Mouse (Mus musculus) hindbrain, embryonic 16.5 days (tissue): ENCODE measurements around the gene Fbxl17. TPM values are rescaled to one million over a fixed set of nuclear protein-coding genes. Genes with fewer than 3 reads are reported as not detected.

Source experiments
- ATAC-seq: fragments of 200-750 bp; cut with Nextera tagmentation; 2 replicates; pipeline ENCODE4 v1.8.0; 2017; ENCODE audit warnings: moderate TSS enrichment, moderate library complexity
- H3K27ac ChIP-seq: fragments of 300-500 bp; sonication (generic); 2 replicates; pipeline ENCODE4 v1.5.1; 2014; ENCODE audit warnings: low read depth, mild to moderate bottlenecking, control low read depth, low read length, moderate library complexity
- H3K27me3 ChIP-seq: fragments of 300-500 bp; sonication (generic); replicated peaks from 2 replicates; pipeline ENCODE4 v1.6.1; 2014; ENCODE audit warnings: low read length; ENCODE audit not compliant: control insufficient read depth, insufficient read depth
- H3K36me3 ChIP-seq: fragments of 300-500 bp; sonication (generic); 2 replicates; pipeline ENCODE4 v1.6.1; 2014; ENCODE audit warnings: mild to moderate bottlenecking, low read length, moderate library complexity, mixed read lengths; ENCODE audit not compliant: control insufficient read depth, insufficient read depth
- H3K4me1 ChIP-seq: fragments of 300-500 bp; sonication (generic); 2 replicates; pipeline ENCODE4 v1.6.1; 2014; ENCODE audit warnings: low read depth, low read length; ENCODE audit not compliant: control insufficient read depth, insufficient read depth
- H3K4me2 ChIP-seq: fragments of 300-500 bp; sonication (generic); 2 replicates; pipeline ENCODE4 v1.6.1; 2014; ENCODE audit warnings: mild to moderate bottlenecking, low read length, control low read depth, moderate library complexity
- H3K4me3 ChIP-seq: fragments of 300-500 bp; sonication (generic); 2 replicates; pipeline ENCODE4 v1.5.1; 2014; ENCODE audit warnings: mild to moderate bottlenecking, low read length, control low read depth, moderate library complexity
- H3K9ac ChIP-seq: fragments of 300-500 bp; sonication (generic); 2 replicates; pipeline ENCODE4 v1.6.1; 2014; ENCODE audit warnings: low read depth, mild to moderate bottlenecking, control low read depth, low read length, moderate library complexity
- H3K9me3 ChIP-seq: fragments of 300-500 bp; sonication (generic); 2 replicates; pipeline ENCODE4 v1.6.1; 2014; ENCODE audit warnings: mild to moderate bottlenecking, low read length, moderate library complexity; ENCODE audit not compliant: control insufficient read depth
- WGBS: fragments of 180-500 bp; shearing (Covaris S2); extraction: QIAGEN DNeasy Blood & Tissue Kit; methylation state at CpG from one replicate; pipeline ENCODE4 v1.1.7; 2014; 5-methylcytosine and 5-hydroxymethylcytosine counted together
- polyA plus RNA-seq: library from polyadenylated mRNA; unstranded; fragments of >200 nt; fragmentation: Nextera tagmentation; extraction: Ambion mirVana; gene quantifications from 2 replicates; pipeline ENCODE4 v1.2.1, GENCODE M21; 2015

Fbxl17 gene
- polyA plus RNA-seq, 1 experiment from 2014 or later, result 9.5 TPM

DNA sequence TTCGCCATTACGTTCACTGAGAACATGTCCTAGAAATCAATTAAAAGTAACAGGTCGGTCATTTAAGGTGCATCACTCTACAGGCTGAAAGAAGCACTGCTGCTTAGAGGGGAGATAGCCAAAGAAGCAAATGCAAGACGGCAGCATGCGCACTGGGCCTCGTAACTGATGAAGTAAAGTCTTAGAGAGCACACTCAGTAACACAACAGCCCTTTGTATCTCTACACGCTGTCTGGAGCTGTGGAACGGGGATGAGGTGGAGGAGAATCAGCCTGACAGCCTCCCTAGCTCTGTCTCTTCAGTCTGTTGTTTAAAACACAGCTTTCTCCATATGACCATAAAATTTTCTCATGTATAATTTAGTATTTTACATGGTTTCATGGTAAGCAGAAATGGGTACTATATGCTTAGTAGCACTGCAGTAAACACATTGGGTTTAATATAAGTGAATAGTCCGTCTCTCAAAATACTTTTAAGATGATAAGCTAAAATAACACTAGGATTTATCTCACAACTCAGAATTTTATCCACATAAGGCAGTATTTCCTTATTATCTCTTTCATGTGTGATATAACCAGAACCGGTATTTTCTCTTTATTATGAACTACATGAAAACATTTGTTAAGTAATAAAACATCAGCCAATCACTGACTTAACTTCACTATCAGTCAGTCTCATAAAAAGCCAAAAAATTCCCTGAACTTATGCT lies 52.7 kb downstream of the Fbxl17 start:
- Histone ChIP-seq H3K36me3 (no peaks in the 10 kb centered on the region), H3K4me3 (no peak overlapping the region), H3K27ac (no peak overlapping the region), H3K27me3 (no peaks in the 10 kb centered on the region), H3K9me3 (peaks cover 2% of the 10 kb centered on the region; the same call in 1 of the 2 replicates), H3K4me2 (no peak overlapping the region), H3K9ac (no peak overlapping the region), H3K4me1 (peaks cover 4% of the 10 kb centered on the region; the same call in 1 of the 2 replicates)
- no peak for ATAC-seq
- 62% methylated on average over 10 of the region's 10 CpGs for WGBS

DNA sequence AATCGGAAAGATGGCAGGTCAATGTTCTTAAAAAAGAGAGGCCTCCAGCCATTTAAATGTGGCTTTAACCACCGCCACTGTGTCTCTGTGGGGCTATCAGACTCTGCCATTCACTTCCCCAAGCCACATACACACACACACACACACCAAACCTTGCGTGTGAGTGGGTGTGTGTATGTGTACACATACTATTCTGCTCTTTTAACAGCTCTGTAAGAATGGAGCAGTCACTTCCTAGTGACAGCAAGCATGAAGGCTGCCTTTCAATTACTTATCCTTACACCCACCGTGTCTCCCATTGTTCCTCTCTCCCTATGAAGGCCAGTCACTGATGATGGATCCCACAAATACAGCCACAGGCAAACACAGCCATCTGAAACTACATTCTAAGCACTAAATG lies 54.6 kb downstream of the Fbxl17 start:
- H3K4me2 ChIP-seq, result no peak overlapping the region
- H3K27ac ChIP-seq, result no peak overlapping the region

GRCm38 (mm10) chr17:63437424-63437823 lies 62.4 kb downstream of the Fbxl17 start:
- 95% methylated on average over 6 of the region's 6 CpGs for WGBS
- no peak overlapping the region for H3K9ac ChIP-seq
- H3K27me3 ChIP-seq, result no peaks in the 10 kb centered on the region
- H3K4me3 ChIP-seq, result no peak overlapping the region
- H3K4me2 ChIP-seq, result no peak overlapping the region
- ATAC-seq, result no peak
- no peaks in the 10 kb centered on the region for H3K9me3 ChIP-seq
- H3K27ac ChIP-seq, result no peak overlapping the region
- no peaks in the 10 kb centered on the region for H3K36me3 ChIP-seq
- H3K4me1 ChIP-seq, result no peaks in the 10 kb centered on the region

More for the DNA sequence above, 54.6 kb downstream of the Fbxl17 start:
- Histone ChIP-seq H3K4me1 (no peaks in the 10 kb centered on the region), H3K36me3 (no peaks in the 10 kb centered on the region), H3K9me3 (peaks cover 2% of the 10 kb centered on the region; the same call in 1 of the 2 replicates), H3K27me3 (no peaks in the 10 kb centered on the region), H3K9ac (no peak overlapping the region), H3K4me3 (no peak overlapping the region)
- 63% methylated on average over 4 of the region's 4 CpGs for WGBS
- no peak for ATAC-seq

- Histone ChIP-seq H3K27me3 (no peaks in the 10 kb centered on the region), H3K4me1 (no peaks in the 10 kb centered on the region), H3K27ac (no peak overlapping the region), H3K4me3 (no peak overlapping the region), H3K9ac (no peak overlapping the region), H3K4me2 (no peak overlapping the region), H3K36me3 (no peaks in the 10 kb centered on the region), H3K9me3 (no peaks in the 10 kb centered on the region)
- 58% methylated on average over 6 of the region's 6 CpGs for WGBS
- no peak for ATAC-seq
Observed at GRCm38 (mm10) chr17:63434081-63434480, 65.7 kb downstream of the Fbxl17 start.

- Histone ChIP-seq H3K9me3 (no peaks in the 10 kb centered on the region), H3K27ac (no peak overlapping the region), H3K27me3 (no peaks in the 10 kb centered on the region), H3K4me3 (no peak overlapping the region), H3K4me1 (no peaks in the 10 kb centered on the region), H3K4me2 (no peak overlapping the region), H3K36me3 (no peaks in the 10 kb centered on the region), H3K9ac (no peak overlapping the region)
- no peak for ATAC-seq
- WGBS, result 82% methylated on average over 7 of the region's 7 CpGs
Observed at GRCm38 (mm10) chr17:63431650-63432049, 68.2 kb downstream of the Fbxl17 start.

- no peak overlapping the region for H3K9ac ChIP-seq
- no peaks in the 10 kb centered on the region for H3K27me3 ChIP-seq
- 67% methylated on average over 17 of the region's 17 CpGs for WGBS
- H3K4me1 ChIP-seq, result no peaks in the 10 kb centered on the region
- H3K9me3 ChIP-seq, result no peaks in the 10 kb centered on the region
- no peak for ATAC-seq
- no peaks in the 10 kb centered on the region for H3K36me3 ChIP-seq
- no peak overlapping the region for H3K4me3 ChIP-seq
- no peak overlapping the region for H3K27ac ChIP-seq
- H3K4me2 ChIP-seq, result peak overlapping the region; percentile 20
Observed at GRCm38 (mm10) chr17:63430395-63431075, 69.3 kb downstream of the Fbxl17 start.

- H3K4me3 ChIP-seq, result no peak overlapping the region
- WGBS, result 77% methylated on average over 4 of the region's 4 CpGs
- no peaks in the 10 kb centered on the region for H3K36me3 ChIP-seq
- H3K4me2 ChIP-seq, result no peak overlapping the region
- no peak overlapping the region for H3K9ac ChIP-seq
- 0 out of 2 replicates have a peak, but pooled peaks have one; percentile 17 for ATAC-seq
- no peaks in the 10 kb centered on the region for H3K9me3 ChIP-seq
- H3K27ac ChIP-seq, result no peak overlapping the region
- no peaks in the 10 kb centered on the region for H3K27me3 ChIP-seq
- H3K4me1 ChIP-seq, result no peaks in the 10 kb centered on the region
Observed at GRCm38 (mm10) chr17:63423851-63424250, 76.0 kb downstream of the Fbxl17 start.

DNA sequence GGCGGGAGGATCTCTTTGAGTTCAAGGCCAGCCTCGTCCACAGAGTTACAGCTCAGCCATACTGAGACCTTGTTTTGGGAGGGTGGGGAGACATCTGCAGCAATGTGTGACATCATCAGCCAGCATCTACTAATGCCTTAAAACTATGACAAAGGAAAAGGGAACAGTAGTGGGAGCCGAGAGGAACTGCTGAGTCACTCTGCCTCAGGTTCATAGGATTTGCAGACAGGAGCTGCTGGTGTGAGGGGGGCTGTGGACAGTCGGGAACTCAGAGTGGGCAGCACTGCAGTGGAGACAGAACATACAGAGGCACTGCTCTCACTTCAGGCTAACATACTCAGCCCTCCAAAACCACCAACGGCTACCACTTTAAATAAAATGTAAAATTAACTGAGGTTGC lies 77.1 kb downstream of the Fbxl17 start:
- no peak overlapping the region for H3K27ac ChIP-seq
- 96% methylated on average over 5 of the region's 5 CpGs for WGBS
- H3K4me3 ChIP-seq, result no peak overlapping the region
- H3K4me2 ChIP-seq, result no peak overlapping the region
- H3K4me1 ChIP-seq, result no peaks in the 10 kb centered on the region
- no peak for ATAC-seq
- no peaks in the 10 kb centered on the region for H3K9me3 ChIP-seq
- H3K36me3 ChIP-seq, result no peaks in the 10 kb centered on the region
- H3K9ac ChIP-seq, result no peak overlapping the region
- H3K27me3 ChIP-seq, result no peaks in the 10 kb centered on the region

DNA sequence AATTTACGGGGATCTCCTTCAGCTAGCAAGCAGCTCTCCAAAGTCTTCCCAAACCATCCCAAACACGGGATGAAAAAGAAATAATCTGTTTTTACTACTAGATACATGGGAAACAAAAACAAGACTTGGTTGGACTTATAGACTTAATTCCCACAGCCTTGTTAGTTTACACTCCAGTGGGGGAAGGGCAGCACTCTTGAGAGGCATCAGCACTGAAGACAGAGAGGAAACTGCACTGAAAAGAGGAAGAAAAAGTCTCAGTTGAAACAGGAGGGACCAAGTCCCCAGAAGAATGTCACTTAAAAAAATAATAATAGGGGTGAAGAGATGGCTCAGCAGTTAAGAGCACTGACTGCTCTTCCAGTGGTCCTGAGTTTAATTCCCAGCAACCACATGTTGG lies 78.0 kb downstream of the Fbxl17 start:
- Histone ChIP-seq H3K4me3 (no peak overlapping the region), H3K4me2 (no peak overlapping the region), H3K4me1 (no peaks in the 10 kb centered on the region), H3K36me3 (no peaks in the 10 kb centered on the region), H3K27me3 (no peaks in the 10 kb centered on the region), H3K27ac (no peak overlapping the region), H3K9me3 (no peaks in the 10 kb centered on the region), H3K9ac (no peak overlapping the region)
- no peak for ATAC-seq
- WGBS, result 90% methylated on average over 2 of the region's 2 CpGs
